Mouse (Mus musculus): ENCODE measurements around the gene Pcyt1a. TPM values are rescaled to one million over a fixed set of nuclear protein-coding genes. Genes with fewer than 3 reads are reported as not detected.
A peak's percentile ranks its signal among the peaks of the same experiment; 100 is the strongest.

The Pcyt1a gene
- polyA plus RNA-seq, 1 experiment from 2014 or later, result 34.2 TPM

DNA sequence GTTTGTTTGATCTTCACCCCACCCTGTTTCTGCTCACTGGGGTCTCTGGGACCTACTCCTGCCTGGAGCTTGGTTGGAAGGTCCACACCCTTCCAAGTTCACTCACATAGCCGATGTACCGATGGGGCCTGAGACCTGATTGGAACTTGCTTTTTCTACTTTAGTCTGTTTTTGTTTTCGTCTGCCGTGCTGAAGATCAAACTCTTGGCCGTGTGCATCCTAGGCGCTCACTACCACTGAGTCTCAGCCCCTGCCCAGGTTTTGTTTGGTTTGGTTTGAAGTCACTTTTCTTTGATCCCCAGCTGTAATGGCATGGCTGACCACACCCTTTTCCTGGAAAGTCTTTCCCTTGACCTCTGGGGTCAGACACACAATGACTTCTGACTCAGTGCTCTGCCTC lies 82.7 kb downstream of the Pcyt1a start:
- 90% methylated on average over 6 of the region's 6 CpGs for WGBS
- ATAC-seq (ENCODE audit: insufficient number of reproducible peaks, insufficient read depth, low FRiP score, low TSS enrichment, low read depth), result no peak
- no peak overlapping the region for H3K27ac ChIP-seq

DNA sequence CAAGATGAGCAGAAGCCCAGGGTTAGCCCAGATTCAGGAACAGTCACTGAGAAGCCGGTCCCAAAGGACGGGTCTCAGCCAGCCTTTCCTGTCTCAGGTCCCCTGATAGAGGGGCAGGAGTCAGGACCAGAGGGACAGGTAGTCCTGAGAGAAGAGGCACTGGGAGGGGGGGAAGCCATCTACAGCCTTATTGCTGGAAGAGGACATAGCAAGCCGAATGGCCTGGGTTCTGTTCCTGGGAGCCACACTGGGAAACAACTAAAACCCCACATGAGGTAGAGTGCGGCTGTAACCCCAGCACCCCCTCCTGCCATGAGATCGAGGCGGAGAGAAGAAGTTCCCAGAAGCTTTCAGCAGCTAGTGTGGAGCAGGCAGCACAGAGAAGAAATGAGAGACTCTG lies 83.2 kb downstream of the Pcyt1a start:
- no peak for ATAC-seq (ENCODE audit: insufficient number of reproducible peaks, insufficient read depth, low FRiP score, low TSS enrichment, low read depth)
- Histone ChIP-seq H3K4me2 (no peak overlapping the region), H3K27me3 (no peaks in the 10 kb centered on the region), H3K9ac (no peak overlapping the region), H3K36me3 (no peaks in the 10 kb centered on the region), H3K27ac (no peak overlapping the region), H3K9me3 (no peaks in the 10 kb centered on the region), H3K4me3 (no peak overlapping the region), H3K4me1 (peaks cover 31% of the 10 kb centered on the region)
- 91% methylated on average over 6 of the region's 6 CpGs for WGBS

More for the DNA sequence above, 82.7 kb downstream of the Pcyt1a start:
- Histone ChIP-seq H3K27me3 (no peaks in the 10 kb centered on the region), H3K9me3 (no peaks in the 10 kb centered on the region), H3K4me3 (no peak overlapping the region), H3K4me2 (no peak overlapping the region), H3K9ac (no peak overlapping the region), H3K36me3 (no peaks in the 10 kb centered on the region), H3K4me1 (peaks cover 31% of the 10 kb centered on the region)

DNA sequence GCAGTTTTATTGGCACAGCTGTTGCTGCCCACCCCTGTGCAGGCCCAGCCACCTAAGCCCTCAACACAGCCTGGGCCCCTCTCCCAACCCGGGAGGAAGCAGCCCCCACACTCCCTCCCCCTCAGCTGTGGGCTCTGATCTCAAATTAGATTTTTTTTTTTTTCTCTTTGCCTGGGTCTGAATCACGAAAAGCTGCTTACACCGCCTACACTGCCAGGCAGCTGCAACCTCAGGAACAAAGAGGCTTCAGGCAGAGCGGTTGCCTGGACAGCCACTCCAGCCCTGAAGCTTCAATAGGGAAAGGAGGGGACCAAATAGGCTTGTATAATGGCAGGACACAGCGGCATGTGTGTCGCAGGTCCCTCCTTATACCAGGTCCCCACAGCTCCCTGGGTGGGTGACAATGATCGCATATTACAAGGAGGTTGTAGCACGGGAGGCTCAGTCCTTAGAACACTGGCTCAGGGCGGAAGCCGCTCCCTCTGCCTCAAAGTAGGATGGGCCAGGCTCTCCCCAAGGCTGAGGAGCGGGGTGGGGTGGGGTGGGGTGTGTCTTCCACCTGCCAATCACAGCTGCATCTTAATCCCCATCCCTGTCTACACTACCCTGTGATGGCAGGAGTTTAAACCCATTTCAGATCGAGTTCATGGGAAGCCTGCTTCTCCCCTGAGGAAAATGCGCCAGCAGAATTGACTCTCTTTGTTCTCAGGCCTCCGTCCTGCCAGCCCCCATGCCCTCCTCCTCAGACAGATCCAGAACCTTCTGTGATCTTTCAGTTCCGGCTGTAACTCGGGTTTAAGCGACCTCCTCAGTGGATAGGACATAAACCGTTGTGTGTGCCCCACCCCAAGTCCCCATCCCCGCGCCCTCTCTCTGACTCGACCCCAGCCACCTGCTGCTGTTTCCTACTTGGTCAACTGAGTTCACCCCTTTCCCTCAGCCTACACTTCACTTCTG lies 85.6 kb downstream of the Pcyt1a start:
- H3K27me3 ChIP-seq, result no peaks in the 10 kb centered on the region
- H3K4me2 ChIP-seq, result peak overlapping the region; percentile 57
- peak; percentile 70 for ATAC-seq (ENCODE audit: insufficient number of reproducible peaks, insufficient read depth, low FRiP score, low TSS enrichment, low read depth)
- H3K4me3 ChIP-seq, result peak overlapping the region; percentile 30
- WGBS, result 11% methylated on average over 21 of the region's 21 CpGs
- peak overlapping the region; percentile 94 for H3K27ac ChIP-seq
- H3K4me1 ChIP-seq, result peaks cover 34% of the 10 kb centered on the region
- no peaks in the 10 kb centered on the region for H3K9me3 ChIP-seq
- peak overlapping the region; percentile 65 for H3K9ac ChIP-seq
- no peaks in the 10 kb centered on the region for H3K36me3 ChIP-seq

DNA sequence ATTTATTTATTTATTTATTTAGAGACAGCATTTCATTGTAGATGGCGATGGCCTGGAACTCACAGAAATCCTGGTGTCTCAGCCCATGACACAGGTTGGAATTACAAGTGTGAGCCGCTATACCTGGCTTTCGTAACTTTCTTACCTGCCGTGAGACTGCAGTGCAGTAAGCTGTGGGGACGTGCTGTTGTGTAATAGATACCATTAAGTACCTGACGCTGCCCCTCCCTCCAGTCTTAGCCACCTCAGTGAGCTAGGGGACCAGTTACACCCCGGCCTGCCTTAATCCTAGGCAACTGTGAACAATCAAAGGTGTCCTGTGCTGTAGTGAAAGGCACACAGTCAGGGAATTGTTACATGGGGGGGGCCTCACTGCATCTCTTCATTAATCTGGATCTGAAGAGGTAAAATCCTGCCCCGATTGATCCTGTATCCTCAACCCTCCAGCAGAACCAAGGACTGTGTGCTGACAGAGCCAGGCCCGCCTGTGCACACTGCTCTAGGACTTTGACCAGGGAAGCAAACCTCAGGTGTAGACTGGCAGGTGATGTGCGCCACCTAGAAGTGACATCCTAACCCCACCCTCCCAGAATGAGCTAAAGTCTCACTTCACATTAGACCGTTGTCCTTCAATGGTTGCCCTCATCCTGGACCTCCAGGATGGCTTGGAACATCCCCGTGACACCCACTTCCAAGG lies 87.2 kb downstream of the Pcyt1a start:
- H3K4me2 ChIP-seq, result no peak overlapping the region
- H3K9ac ChIP-seq, result no peak overlapping the region
- 79% methylated on average over 12 of the region's 12 CpGs for WGBS
- H3K4me3 ChIP-seq, result no peak overlapping the region
- no peaks in the 10 kb centered on the region for H3K9me3 ChIP-seq
- H3K36me3 ChIP-seq, result no peaks in the 10 kb centered on the region
- no peak overlapping the region for H3K27ac ChIP-seq
- no peaks in the 10 kb centered on the region for H3K27me3 ChIP-seq
- peaks cover 28% of the 10 kb centered on the region for H3K4me1 ChIP-seq
- ATAC-seq (ENCODE audit: insufficient number of reproducible peaks, insufficient read depth, low FRiP score, low TSS enrichment, low read depth), result no peak

GRCm38 (mm10) chr16:32519656-32520371 lies 89.1 kb downstream of the Pcyt1a start:
- Histone ChIP-seq H3K9ac (0 out of 2 replicates have a peak overlapping the region, but pooled peaks have one; percentile 32), H3K27ac (peak overlapping the region; percentile 56; the same call in 1 of the 2 replicates)
- 82% methylated on average over 15 of the region's 15 CpGs for WGBS

GRCm38 (mm10) chr16:32520372-32520748 lies 89.6 kb downstream of the Pcyt1a start:
- no peaks in the 10 kb centered on the region for H3K27me3 ChIP-seq
- peak overlapping the region; percentile 56 for H3K27ac ChIP-seq
- H3K9ac ChIP-seq, result peak overlapping the region; percentile 32; the same call in 1 of the 2 replicates
- no peak overlapping the region for H3K4me3 ChIP-seq
- no peak for ATAC-seq (ENCODE audit: insufficient number of reproducible peaks, insufficient read depth, low FRiP score, low TSS enrichment, low read depth)
- H3K36me3 ChIP-seq, result no peaks in the 10 kb centered on the region
- 30% methylated on average over 9 of the region's 9 CpGs for WGBS
- H3K9me3 ChIP-seq, result no peaks in the 10 kb centered on the region
- peaks cover 32% of the 10 kb centered on the region for H3K4me1 ChIP-seq
- no peak overlapping the region for H3K4me2 ChIP-seq

More at GRCm38 (mm10) chr16:32519656-32520371, 89.1 kb downstream of the Pcyt1a start:
- Histone ChIP-seq H3K4me1 (peaks cover 32% of the 10 kb centered on the region), H3K36me3 (no peaks in the 10 kb centered on the region), H3K9me3 (no peaks in the 10 kb centered on the region), H3K4me2 (no peak overlapping the region), H3K4me3 (no peak overlapping the region), H3K27me3 (no peaks in the 10 kb centered on the region)
- no peak for ATAC-seq (ENCODE audit: insufficient number of reproducible peaks, insufficient read depth, low FRiP score, low TSS enrichment, low read depth)

- Histone ChIP-seq H3K27ac (no peak overlapping the region), H3K4me1 (peaks cover 20% of the 10 kb centered on the region), H3K4me3 (no peak overlapping the region), H3K9ac (no peak overlapping the region), H3K4me2 (no peak overlapping the region), H3K36me3 (no peaks in the 10 kb centered on the region), H3K9me3 (no peaks in the 10 kb centered on the region), H3K27me3 (no peaks in the 10 kb centered on the region)
- ATAC-seq (ENCODE audit: insufficient number of reproducible peaks, insufficient read depth, low FRiP score, low TSS enrichment, low read depth), result no peak
- 65% methylated on average over 6 of the region's 6 CpGs for WGBS
Measured at GRCm38 (mm10) chr16:32522578-32523194, 92.0 kb downstream of the Pcyt1a start.

GRCm38 (mm10) chr16:32523462-32524243 lies 92.9 kb downstream of the Pcyt1a start:
- no peak overlapping the region for H3K4me2 ChIP-seq
- H3K4me1 ChIP-seq, result peaks cover 20% of the 10 kb centered on the region
- no peak overlapping the region for H3K4me3 ChIP-seq
- no peaks in the 10 kb centered on the region for H3K9me3 ChIP-seq
- H3K36me3 ChIP-seq, result no peaks in the 10 kb centered on the region
- no peaks in the 10 kb centered on the region for H3K27me3 ChIP-seq
- 65% methylated on average over 8 of the region's 8 CpGs for WGBS
- no peak for ATAC-seq (ENCODE audit: insufficient number of reproducible peaks, insufficient read depth, low FRiP score, low TSS enrichment, low read depth)
- H3K27ac ChIP-seq, result no peak overlapping the region
- H3K9ac ChIP-seq, result no peak overlapping the region

- no peak for ATAC-seq (ENCODE audit: insufficient number of reproducible peaks, insufficient read depth, low FRiP score, low TSS enrichment, low read depth)
- no peak overlapping the region for H3K27ac ChIP-seq
- H3K9ac ChIP-seq, result no peak overlapping the region
- H3K4me3 ChIP-seq, result no peak overlapping the region
- H3K9me3 ChIP-seq, result no peaks in the 10 kb centered on the region
- H3K4me2 ChIP-seq, result no peak overlapping the region
- 66% methylated on average over 5 of the region's 5 CpGs for WGBS
- H3K36me3 ChIP-seq, result no peaks in the 10 kb centered on the region
- peaks cover 20% of the 10 kb centered on the region for H3K4me1 ChIP-seq
- no peaks in the 10 kb centered on the region for H3K27me3 ChIP-seq
Measured at GRCm38 (mm10) chr16:32524244-32524615, 93.5 kb downstream of the Pcyt1a start.

Data from embryonic facial prominence, embryonic 13.5 days (tissue).